Mouse (Mus musculus) splenic B cell, adult 2 months (primary cell): Measurements from ENCODE around the gene Rnf186.
"Not testable (repeated sequence)": the region's sequence is repeated elsewhere in the genome, so short reads cannot be mapped to it uniquely, and the experiment has no call there.

Experiments
- DNase-seq: peaks from one replicate; pipeline ENCODE4 v3.0.0-alpha.2; 2011; ENCODE audit warnings: low read depth, low spot score
- H3K27me3 ChIP-seq: 2 replicates; pipeline ENCODE4 v1.6.1; 2012; ENCODE audit warnings: mild to moderate bottlenecking, low read length, moderate library complexity, mixed read lengths; ENCODE audit not compliant: control insufficient read depth, poor library complexity, insufficient read depth, severe bottlenecking
- H3K36me3 ChIP-seq: 2 replicates; pipeline ENCODE4 v1.6.1; 2012; ENCODE audit warnings: mild to moderate bottlenecking, low read length, moderate library complexity, mixed read lengths; ENCODE audit not compliant: control insufficient read depth, poor library complexity, insufficient read depth, severe bottlenecking

Rnf186 gene

DNA sequence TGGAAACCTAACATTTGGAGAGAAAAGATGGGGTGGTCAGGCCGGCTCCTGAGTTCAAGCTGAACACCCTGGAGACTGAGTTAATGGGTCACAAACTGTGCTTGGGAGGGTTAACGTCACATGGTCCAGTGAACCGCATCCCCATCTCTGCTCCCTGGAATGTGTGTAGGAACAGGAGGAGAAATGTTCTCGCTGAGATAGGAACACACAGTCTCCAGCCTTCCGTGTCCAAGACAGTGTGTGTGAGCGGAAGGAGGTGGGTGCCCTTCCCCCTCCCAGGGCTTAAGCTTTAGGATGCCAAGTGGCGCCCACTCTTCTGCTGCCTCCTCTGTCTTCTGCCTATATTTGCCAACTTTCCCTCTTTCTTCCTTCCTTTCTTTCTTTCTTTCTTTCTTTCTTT is 7.0 kb upstream of the Rnf186 start:
- DNase-seq, result no peak

DNA sequence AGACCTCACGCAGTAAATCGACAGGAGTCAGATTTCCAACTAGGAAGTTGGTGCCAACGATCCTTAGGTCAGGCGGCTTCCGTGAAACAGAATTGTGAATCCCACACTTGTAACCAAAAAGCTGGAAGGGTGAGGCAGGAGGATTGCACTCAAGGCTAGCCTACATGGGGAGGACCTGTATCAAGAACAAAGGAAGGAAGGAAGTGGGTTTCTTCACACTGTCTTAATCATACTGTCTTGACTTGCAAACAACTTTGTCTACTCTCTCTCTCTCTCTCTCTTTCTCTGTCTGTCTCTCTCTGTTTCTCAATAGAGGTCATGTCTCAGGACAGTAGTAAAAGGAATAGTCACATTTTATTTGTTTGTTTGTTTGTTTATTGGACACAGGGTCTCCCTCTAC is 4.2 kb upstream of the Rnf186 start:
- Histone ChIP-seq H3K27me3 (no peaks in the 10 kb centered on the region), H3K36me3 (no peaks in the 10 kb centered on the region)
- no peak for DNase-seq

More for the DNA sequence above, 7.0 kb upstream of the Rnf186 start:
- Histone ChIP-seq H3K36me3 (no peaks in the 10 kb centered on the region), H3K27me3 (no peaks in the 10 kb centered on the region)

DNA sequence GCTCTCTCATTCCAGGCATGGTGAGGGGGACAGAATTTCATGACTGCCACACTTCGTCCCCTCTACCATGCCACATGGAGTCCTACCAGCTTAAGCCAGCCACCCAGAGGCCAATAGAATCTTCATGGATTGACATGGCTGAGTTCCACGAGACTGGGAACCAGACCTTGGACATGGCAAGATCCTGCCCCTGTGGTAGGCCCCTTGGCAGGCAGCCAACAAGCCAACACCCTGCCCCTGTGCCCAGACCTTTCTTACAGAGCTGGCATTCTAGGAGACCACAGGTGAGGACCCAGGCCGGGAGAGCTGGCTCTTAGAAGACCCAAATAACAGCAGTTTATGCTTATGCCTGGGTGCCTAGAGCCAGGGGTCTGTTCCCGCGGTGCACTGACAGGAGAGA is 1.0 kb upstream of the Rnf186 start:
- no peak for DNase-seq
- no peaks in the 10 kb centered on the region for H3K27me3 ChIP-seq
- no peaks in the 10 kb centered on the region for H3K36me3 ChIP-seq

DNA sequence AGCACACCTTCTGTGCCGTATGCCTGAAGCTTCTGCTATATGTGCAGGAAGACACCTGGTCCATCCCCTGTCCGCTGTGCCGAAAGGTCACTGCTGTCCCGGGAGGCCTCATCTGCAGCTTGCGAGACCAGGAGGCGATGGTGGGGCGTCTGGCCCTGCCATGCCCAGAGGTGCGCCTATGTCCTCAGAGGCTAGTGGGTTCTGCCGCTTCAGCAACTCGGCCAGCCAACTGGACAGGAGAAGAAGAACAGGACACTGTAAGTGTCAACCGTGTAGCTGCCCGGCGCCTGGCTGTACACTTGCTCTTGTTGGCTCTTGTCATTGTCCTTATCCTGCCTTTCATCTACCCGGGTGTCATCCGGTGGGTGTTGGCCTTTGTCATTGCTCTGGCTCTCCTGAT is 573 bp downstream of the Rnf186 start:
- Histone ChIP-seq H3K27me3 (no peaks in the 10 kb centered on the region), H3K36me3 (no peaks in the 10 kb centered on the region)
- no peak for DNase-seq

DNA sequence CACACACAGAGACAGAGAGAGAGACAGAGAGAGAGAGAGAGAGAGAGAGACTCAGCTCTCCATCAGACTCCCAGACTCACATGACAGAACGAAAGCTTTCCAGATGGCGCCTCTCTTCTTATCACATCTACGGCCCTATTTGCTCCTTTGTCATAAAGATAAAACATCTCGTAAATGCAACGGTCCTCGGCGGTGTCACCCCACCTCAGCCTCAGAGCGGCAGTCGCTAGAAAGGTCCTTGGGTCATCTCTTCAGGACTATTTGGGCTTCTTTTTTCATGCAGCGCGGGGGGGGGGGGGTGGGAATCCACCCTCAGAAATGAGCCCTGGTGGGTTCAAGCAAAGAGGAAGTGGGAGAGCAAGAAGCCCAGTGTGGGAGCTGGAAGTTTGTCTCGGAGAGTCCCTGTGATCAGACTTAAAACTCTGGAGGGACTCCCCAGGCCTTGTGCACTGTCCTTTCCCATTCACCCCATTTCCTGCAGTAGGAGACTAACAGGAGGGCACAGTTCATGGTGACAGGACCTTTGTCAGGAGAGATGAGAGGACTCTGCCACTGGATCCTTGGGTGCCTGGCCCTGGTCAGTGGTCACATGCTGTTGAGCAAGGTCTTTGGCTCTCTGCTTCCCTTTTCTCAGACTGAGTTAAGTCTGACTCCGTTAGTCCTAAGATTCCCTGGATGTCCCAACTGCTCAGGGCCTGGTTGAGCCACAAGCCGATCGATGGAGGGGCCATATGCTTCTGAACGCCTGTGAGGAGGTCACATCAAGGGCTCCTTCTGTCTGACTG is 2.1 kb downstream of the Rnf186 start:
- Histone ChIP-seq H3K36me3 (no peaks in the 10 kb centered on the region), H3K27me3 (no peaks in the 10 kb centered on the region)
- DNase-seq, result no peak

DNA sequence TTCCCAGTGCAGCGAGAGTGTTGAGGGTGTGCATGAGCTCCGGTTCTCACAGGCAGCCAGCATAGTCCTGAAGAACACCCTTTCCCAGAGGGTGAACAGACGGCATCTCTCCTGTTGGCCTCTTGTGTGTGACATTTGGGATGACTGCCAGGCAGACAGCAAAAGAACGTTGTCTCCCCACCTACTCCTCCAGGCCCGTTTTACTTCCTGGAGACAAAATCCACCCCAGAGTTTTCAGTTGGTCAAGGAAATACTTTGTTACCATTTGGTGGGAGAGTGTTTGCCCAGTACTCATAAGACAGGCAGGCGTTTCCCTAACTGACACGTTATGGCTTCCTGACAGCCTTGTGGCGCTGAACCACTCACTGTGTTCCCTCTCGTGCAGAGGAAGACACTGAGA is 2.8 kb downstream of the Rnf186 start:
- no peak for DNase-seq
- Histone ChIP-seq H3K27me3 (no peaks in the 10 kb centered on the region), H3K36me3 (no peaks in the 10 kb centered on the region)

DNA sequence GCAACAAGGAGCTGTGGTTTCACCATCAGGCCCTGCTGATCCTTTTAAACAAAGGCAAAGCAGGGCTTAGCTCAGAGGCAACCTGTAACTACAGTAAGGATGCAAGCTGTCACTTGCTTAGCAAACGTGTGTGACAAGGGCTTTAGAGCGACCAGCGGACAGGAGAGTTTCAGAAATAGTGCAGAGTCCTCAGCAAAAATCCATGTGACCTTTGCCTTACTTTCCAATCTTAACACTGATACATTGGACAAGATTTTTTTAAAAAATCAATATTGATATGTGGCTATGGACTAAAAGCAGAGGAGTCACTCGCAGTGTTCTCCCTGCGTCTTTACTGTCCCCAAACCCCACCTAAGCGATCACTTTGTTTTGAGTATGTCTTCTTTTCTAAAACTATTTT is 4.5 kb downstream of the Rnf186 start:
- H3K27me3 ChIP-seq, result no peaks in the 10 kb centered on the region
- no peaks in the 10 kb centered on the region for H3K36me3 ChIP-seq
- DNase-seq, result no peak

DNA sequence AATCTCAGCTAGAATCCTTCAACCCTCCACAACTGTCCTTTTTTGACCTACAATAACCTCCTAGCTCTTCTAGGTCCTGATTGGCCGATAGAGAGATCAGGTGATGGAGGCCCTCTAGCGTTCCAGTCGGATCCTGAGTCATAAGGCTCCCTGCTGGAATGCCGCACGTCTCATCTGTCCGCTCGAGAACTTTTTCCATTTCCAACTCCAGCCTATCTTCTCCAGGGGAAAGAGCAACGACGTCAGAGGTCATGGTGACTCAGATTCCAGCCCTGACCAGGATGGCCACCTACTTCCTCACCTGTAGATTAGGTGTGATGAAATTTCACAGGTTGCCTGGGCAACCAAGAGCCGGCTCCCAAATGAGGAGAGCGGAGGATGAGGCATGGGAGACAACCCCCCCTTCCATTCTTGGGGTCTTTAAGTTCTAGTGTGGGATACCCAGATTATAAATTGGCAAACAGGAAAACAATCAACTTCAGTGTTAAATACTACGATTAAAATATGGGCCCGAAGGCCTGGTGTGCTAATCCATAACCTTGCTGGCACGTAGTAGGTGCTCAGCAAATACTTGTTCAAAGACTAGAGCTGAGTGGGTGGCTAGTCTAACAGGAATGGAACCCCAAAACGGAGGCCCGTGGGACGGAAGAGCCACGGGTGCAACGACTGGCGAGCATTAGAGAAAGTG is 5.4 kb downstream of the Rnf186 start:
- Histone ChIP-seq H3K27me3 (no peaks in the 10 kb centered on the region), H3K36me3 (no peaks in the 10 kb centered on the region)
- peak; percentile 57 for DNase-seq

DNA sequence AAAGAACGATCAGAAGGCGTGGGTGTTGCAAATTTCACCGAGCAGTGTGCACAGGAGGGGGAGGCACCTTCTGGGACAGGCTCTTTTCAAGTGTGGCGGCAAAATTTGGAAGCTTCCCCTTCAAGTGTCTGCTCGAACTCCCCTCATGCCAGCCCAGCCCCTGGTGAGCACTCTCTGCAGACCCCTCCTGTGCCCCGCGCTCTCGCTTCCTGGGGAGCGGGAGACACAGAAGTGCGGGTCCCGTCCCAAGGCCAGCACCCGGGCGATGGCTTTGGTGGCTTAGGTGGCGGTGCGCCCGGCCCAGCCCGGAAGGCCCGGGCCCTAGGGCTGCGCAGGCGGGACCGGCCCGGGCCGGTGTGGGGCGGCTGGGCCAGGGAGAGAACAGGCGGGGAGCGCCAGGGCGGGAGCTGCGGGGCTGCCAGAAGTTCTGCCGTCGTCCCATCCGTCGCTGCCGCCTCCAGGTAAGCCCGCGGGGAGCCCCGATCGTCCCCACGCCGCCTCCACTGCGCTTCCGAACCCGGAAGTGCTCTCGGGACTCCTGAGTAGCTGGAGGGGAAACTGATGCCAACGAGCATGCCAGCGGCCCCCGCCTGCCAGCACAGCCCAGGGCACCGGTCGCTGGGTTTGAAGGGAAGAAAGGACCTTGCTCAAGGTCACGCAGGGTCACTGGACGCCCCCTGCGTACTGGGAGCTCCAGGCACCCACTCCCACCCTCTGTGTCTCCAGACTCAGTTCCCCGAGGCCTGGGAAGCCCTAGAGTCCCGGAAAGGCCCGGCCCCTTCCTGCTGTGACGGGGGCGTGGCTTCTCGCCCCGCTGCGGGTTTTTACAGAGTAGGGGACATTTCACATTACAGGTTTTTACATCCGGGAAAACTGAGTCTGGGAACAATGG is 6.2 kb downstream of the Rnf186 start, which contains the start of gene Tmco4:
Tmco4 (plus strand) TSS at position 62 of the 892 bp plus-strand sequence.
- H3K27me3 ChIP-seq, result no peaks in the 10 kb centered on the region
- DNase-seq, result peak; percentile 90
- H3K36me3 ChIP-seq, result no peaks in the 10 kb centered on the region

DNA sequence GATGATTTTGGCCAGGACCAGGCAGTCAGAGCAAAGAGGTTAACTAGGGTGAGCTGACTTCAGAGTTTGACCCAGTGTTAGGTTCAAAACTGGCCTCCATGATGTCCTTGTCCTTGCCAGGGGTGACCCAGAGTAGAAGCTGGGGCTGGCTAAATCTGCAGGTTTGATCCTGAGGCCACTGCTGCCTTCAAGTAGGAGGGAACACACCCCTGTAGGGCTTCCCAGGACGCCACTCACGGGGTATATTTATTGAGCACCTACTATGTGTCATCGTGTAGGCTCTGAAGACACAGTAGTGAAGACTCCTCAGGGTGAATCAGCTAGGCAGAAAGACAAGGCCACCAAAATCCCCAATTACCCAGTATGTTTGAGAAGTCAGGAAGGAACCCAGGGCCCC is 6.8 kb downstream of the Rnf186 start:
- Histone ChIP-seq H3K36me3 (no peaks in the 10 kb centered on the region), H3K27me3 (no peaks in the 10 kb centered on the region)
- DNase-seq, result no peak

DNA sequence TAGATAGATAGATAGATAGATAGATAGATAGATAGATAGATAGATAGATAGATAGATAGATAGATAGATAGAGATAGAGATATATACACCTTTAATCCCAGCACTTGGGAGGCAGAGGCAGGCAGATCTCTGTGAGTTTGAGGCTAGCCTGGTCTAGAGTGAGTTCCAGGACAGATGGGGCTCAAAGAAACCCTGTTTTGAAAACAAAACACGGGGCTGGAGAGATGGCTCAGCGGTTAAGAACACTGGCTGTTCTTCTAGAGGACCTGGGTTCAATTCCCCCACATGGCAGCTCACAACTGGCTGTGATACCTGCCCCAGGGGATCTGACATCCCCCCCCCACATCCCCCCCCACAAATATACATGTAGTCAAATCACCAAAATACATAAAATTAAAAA is 7.6 kb downstream of the Rnf186 start:
- H3K36me3 ChIP-seq, H3K27me3 ChIP-seq, DNase-seq: not testable (repeated sequence)

DNA sequence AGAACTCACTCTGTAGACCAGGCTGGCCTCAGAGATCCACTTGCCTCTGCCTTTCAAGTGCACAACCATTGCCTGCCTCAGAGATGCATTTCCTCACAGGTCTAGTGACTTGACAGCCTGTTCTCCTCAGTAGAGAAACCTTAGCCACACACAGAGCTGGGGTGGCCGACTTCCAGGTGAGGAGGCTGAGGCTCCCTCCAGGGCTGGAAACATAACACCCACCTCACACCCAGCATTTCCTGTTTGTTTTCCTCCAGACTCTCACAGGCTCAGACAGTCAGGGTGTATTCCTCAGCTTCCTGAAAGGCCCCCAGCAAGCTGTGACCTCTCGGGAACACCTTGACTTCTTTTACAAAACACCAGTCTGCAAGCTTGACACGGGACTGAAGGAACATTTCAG is 8.3 kb downstream of the Rnf186 start:
- no peak for DNase-seq

DNA sequence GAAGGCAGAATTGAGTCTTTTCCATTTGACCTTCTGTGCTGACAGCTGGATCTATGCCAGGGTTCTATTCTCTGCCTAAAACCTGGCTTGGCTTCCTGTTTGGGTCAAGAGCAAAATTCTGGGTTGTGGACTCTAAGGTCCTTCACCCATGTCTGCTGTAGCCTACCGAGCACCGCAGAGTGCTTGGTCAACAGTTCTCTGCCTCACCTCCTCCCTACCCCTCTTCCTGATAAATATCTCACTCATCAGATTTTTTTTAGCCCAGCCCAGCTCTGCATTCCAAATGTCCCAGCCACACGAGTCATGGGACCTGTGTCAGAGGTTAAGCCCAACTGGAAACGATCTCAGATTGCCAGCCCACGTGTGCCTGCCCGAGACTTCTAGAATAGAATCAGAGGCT is 9.1 kb downstream of the Rnf186 start:
- no peaks in the 10 kb centered on the region for H3K36me3 ChIP-seq
- no peak for DNase-seq
- H3K27me3 ChIP-seq, result no peaks in the 10 kb centered on the region

More for the DNA sequence above, 8.3 kb downstream of the Rnf186 start:
- Histone ChIP-seq H3K27me3 (no peaks in the 10 kb centered on the region), H3K36me3 (no peaks in the 10 kb centered on the region)

DNA sequence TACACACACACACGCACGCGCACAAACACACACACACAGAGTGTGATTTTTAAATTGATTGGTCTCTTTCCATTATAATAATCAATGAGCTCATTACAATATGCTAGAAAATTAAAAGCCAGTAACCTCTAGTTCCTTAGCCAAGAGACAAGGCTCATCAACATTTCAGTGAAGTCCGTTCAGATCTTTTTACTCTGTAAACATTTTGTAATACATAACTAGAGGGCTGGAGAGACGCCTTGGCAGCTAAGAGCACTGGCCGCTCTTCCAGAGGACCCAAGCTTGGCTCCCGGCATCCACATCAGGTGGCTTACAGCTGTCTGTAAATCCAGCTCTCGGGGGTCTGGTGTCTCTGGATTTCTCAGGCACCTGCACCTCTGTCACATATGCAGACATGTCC is 13.1 kb downstream of the Rnf186 start:
- DNase-seq, result no peak
- H3K36me3 ChIP-seq, result no peaks in the 10 kb centered on the region; the same call in 1 of the 2 replicates
- no peaks in the 10 kb centered on the region for H3K27me3 ChIP-seq
